Mouse (Mus musculus) embryonic fibroblast, embryonic 13.5 days (primary cell): Measurements from ENCODE around the gene Flvcr1.

Experiments used
- CTCF ChIP-seq: IDR thresholded peaks from 2 replicates; pipeline ENCODE4 v1.5.1; 2011; ENCODE audit warnings: mild to moderate bottlenecking, control low read depth, low read length, moderate library complexity, borderline replicate concordance; ENCODE audit not compliant: insufficient read depth
- POLR2A ChIP-seq: IDR thresholded peaks from 2 replicates; pipeline ENCODE4 v1.6.1; 2011; ENCODE audit warnings: low read depth, mild to moderate bottlenecking, control low read depth, low read length, moderate library complexity

GRCm38 (mm10) chr1:191030182-191030581 is 4.2 kb upstream of the Flvcr1 start:
- TF ChIP-seq POLR2A (no peak), CTCF (no peak)
